Mouse (Mus musculus) cerebellum, adult 8-10 months (tissue): Measurements from ENCODE around the gene Uchl3.

Experiments
- DNase-seq: peaks from one replicate; pipeline ENCODE4 v3.0.0; 2022

Uchl3 gene

GRCm38 (mm10) chr14:101653581-101654525 is at the start of gene Uchl3:
Gene Uchl3, plus strand, starts transcription at chr14:101653967.
- peak; percentile 100 for DNase-seq

DNA sequence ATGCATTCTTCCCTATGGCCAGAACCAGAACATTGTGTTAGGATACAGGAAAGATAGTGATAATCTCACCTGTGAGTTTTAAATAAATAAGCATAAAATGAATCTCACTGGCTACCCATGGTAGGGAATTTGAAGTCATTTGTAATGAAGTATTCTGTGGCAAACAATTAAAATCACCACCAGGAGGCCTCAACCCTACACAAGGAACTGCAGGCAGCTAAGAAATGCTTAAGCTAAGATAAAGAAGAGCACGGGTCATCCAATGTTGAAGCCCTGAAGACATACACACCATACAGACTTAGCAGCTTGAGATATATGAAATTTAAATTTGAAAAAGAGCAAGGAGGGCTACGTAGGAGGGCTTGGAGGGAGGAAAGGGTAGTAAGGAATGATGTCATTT is 47.9 kb upstream of the Uchl3 start:
- DNase-seq: no peak

- peak; percentile 48 for DNase-seq
Measured at GRCm38 (mm10) chr14:101607631-101608518, 45.9 kb upstream of the Uchl3 start.

GRCm38 (mm10) chr14:101608519-101609368 is 45.0 kb upstream of the Uchl3 start, which contains the start of gene Tbc1d4:
Gene Tbc1d4, minus strand, starts transcription at chr14:101609191.
- peak; percentile 86 for DNase-seq

- no peak for DNase-seq
Measured at GRCm38 (mm10) chr14:101610701-101611100, 43.1 kb upstream of the Uchl3 start.

GRCm38 (mm10) chr14:101613206-101613605 is 40.6 kb upstream of the Uchl3 start:
- DNase-seq: no peak

DNA sequence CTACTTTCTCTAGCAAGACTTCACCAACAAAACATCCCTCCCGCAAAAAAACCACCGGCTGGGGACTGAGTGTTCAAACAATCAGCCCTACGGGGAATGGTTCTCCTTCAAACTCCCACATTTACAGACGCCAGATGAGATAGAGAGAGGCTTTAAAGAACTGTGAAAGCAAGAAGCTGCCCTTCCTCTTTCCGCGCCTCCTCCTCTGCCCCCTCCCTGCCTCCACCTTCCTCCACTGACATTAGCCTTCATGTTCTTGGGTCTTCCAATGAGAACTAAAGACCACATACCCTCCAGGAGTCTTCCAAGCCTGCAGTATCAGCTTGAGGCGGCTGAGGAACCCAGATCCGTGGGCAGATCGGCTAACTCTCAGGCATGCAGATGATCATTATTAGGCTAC is 37.6 kb upstream of the Uchl3 start:
- DNase-seq: no peak

- DNase-seq: no peak
Measured at GRCm38 (mm10) chr14:101617680-101618079, 36.1 kb upstream of the Uchl3 start.

GRCm38 (mm10) chr14:101630548-101630947 is 23.2 kb upstream of the Uchl3 start:
- DNase-seq: no peak

DNA sequence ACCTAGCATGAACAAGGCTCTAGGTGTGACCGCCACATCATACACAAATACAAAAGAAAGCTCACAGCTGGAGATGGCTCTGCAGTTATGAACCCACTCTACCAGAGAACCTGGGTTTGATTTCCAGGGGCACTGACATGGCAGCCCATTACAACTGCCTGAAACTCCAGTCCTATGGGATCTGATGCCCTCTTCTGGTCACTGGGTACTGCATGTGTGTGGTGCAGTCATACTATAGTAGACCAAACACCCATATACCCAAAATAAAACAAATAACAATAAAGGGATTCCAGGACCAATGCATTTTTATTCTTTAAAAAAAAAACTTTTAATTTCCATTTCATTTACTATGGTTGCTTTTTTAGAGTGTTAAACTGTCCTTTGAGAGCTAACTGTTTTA is 18.0 kb upstream of the Uchl3 start:
- no peak for DNase-seq

GRCm38 (mm10) chr14:101637381-101637780 is 16.4 kb upstream of the Uchl3 start:
- DNase-seq: no peak

- DNase-seq: peak; percentile 89
Measured at GRCm38 (mm10) chr14:101640153-101640843, 13.5 kb upstream of the Uchl3 start, which contains the start of gene Commd6. Gene Commd6, minus strand, starts transcription at chr14:101640686.

DNA sequence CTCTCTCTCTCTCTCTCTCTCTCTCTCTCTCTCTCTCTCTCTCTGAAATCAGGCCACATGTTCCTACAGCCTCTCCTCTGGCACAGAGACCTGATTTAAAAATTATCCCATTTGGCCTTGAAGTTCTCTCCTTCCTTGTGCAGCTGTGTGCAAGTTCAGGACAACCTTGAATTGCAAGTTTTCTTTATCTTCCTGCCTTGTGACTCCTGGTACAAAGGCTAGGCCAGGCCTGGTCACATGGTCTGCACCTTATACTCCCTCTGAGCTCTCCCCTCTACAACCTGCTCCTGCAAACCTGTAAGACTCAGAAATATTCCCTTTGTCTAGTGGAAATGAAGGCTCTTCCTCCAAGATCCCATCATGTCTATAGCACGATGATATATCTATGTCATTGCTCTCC is 8.8 kb upstream of the Uchl3 start:
- DNase-seq: no peak

DNA sequence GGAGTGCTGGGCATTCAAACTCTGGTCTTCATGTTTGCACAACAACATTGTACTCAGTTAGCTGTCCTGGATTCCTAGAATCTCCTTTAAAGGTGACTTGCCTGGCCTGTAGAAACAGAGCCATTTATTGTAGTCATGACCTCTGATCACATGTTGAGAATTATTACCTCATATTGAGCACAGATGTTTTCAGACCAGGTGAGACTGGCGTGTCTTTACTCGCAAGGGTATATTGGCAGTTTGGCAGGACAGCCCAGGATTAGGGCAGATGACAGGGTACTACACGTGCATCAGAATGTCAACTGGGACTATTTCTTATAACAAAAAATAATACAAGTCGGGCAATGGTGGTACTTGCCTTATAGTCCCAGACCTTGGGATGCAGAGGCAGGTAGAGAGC is 3.2 kb upstream of the Uchl3 start:
- DNase-seq: no peak

- DNase-seq: no peak
Measured at GRCm38 (mm10) chr14:101652571-101652970, 1.2 kb upstream of the Uchl3 start.

DNA sequence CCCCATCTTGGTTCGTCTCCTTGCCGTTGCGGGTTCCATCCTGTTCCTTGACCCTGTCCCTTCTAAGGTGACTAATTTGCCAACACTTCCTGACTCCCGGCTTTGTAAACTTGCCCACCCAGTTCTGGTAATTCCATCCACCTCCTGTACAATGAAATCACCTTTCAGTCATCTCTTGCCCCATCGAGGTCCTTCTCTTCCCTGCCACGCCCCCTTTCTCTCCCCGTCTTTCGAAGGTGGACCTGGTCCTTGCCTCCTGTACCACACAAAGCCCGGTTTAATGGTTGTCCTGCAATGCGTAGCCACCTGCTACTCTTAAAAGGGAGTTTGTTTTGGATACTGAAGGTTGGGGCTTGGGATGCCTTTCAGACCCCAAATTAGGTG is 751 bp downstream of the Uchl3 start:
- no peak for DNase-seq

DNA sequence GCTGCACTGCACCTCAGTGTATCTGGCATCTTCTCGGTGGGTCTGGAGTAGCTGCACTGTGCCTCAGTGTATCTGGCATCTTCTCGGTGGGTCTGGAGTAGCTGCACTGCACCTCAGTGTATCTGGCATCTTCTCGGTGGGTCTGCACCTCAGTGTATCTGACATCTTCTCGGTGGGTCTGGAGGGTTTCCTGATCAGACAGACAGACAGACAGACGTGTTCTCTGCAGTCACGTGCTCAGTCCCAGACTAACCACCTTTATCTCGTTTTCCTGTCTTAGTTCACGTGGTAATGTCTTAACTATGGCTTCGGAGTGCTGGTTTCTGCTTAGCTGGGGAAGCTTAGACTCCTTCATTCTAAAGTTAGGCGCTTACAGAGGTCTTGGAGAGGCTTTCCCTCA is 2.5 kb downstream of the Uchl3 start:
- DNase-seq: no peak

- no peak for DNase-seq
Measured at GRCm38 (mm10) chr14:101661654-101662412, 8.1 kb downstream of the Uchl3 start.

DNA sequence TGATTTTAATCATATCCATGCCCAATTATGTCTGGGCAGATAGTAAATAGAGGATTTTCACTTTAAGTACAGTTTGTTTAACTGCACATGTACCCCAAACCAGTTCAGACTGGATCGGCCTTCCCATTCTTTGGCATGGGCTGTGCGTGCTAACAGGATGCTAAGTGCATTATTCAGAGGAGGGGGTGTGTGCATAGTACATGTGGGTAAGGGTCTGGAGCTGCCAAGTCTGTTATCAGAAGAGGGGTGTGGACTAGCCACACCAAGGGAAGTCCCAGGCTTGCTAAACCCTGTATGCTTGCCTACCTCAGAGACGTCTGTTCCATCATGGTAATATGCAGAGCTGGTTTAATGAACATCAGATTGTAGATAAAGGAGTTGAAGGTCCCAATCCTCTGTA is 10.5 kb downstream of the Uchl3 start:
- DNase-seq: no peak

GRCm38 (mm10) chr14:101666056-101666455 is 12.3 kb downstream of the Uchl3 start:
- no peak for DNase-seq

DNA sequence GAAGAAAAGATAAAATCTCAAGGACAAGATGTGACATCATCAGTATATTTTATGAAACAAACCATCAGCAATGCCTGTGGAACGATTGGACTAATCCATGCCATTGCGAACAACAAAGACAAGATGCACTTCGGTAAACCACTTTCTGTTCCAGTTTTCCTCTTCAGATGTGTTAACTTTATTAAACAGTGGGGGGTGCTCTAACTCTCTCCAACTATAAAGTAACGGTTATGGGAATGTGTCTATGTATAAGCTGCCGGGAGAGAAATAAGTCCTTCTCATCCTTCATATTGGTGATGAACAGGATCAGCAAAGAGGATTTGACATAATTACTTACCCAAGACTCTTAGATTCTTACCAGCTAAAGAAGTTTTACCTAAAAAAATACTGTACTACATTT is 12.8 kb downstream of the Uchl3 start:
- DNase-seq: no peak
